Mouse (Mus musculus): ENCODE data around the gene H2al3.

Gene H2al3

DNA sequence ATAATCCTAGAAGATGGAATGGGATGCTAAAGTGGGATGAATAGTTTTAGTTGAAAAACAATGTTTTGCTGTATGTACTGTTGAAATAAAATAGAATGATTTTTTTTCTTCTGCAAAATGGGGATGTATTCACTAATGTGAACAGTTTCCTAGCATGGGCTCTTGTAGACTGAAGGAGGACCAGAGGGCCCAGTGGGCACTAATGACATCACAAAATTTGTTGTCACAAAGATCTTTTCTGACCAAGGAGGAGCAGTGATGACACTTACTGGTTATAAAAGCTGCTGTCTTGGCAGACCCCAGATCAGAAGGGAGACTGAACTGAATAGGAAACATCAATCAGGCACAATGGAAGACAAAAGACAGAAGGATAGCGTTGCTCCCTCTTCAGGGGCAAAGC lies at the start of gene H2al3:
Gene H2al3 (plus strand): TSS at position 301 of the 400 bp plus-strand sequence.
- no peak for DNase-seq

DNA sequence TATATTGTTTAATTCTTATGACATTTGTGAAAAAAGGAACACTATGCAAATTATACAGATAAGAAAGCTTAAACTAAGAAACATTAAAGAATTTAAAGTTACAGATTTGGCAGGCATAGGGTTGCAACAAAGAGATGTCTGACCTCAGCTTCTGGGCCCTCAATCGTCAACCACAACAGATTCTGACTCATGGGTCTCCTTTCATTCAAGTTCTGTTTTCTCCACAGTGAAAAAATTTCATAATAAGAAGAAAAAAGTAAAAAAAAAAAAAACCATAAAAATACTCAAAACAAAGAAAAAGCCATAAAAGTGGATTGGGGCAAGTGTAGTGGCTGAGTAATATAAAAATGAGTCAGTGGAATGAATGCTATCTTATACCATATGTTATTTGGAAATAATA lies 39.4 kb upstream of the H2al3 start:
- no peak for DNase-seq

DNA sequence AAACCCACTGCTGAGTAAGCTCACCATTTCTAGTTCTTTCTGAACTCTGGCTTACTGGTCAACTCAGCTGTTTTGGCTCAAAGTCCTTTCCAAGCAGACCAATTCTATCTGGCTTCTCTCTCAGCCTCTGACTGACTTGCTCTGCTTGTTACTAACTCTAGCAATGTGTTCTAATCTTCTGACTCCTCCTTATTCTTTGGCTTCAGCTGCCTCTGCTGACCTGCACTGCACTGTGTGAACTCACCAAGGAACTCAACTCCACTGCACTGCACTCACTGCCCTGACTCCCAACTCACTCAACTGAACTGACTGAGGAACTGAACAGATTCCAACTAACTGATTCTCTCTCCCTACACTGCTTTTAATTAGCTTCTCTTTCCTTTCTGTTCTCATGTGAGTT lies 37.0 kb upstream of the H2al3 start:
- DNase-seq: no peak

DNA sequence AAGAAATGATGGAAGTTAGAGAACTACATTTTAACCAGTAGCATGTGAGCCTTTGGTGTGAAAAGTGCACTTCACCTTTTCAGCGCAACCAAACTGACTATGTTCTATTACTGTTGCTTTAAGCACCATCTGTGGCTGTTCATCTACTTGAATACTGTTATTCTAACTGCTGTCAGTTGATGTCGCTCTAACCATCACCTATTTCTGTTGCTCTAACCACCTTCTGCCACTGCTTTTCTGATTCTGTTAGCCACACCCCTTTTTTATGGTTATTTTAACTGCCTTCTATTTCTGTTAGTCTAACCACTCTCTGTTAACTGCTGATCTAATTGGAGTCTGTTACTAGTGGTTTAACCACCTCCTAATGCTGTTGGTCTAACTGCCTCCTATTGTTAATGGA lies 14.7 kb upstream of the H2al3 start:
- DNase-seq: no peak

DNA sequence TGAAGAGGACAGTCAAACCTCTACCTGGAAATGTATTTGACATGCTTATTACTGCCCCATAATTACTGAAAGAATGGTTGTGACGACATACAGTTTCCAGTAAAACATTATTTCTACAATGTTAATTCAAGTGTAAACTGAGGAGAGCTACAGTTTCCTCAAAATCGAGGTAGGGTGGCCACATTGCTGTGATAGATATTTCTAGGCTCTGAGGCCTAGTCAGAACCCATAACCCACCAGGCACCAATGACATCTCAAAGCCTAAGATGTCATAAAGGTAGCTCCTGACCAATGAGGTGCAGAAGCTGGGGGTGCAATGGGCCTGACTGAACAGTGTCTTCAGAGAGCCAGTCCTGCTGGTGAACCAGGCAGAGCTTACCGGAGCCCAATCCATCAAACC lies 2.9 kb upstream of the H2al3 start, which contains the start of gene Hypm:
Gene Hypm (plus strand): TSS at position 301 of the 400 bp plus-strand sequence.
- DNase-seq: no peak

DNA sequence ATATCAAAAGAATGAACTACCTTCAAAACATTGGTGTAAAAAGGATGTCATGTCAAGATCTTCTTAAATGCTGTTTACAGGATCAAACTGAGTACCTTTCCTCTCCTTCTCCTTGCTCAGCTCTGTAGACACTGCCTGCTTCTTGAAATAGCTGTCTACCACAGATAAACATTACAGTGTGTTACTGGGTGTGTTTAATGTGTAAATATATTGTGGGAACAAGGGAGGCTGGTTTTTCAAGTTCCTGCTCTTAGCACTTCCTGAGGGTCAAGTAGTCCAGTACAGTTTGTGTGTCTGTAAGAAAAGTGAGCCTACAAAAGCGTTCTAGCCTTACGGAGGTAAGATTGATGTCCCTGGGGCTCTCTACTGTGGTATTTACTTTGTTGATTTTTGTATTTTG lies 12.4 kb downstream of the H2al3 start:
- no peak for DNase-seq

DNA sequence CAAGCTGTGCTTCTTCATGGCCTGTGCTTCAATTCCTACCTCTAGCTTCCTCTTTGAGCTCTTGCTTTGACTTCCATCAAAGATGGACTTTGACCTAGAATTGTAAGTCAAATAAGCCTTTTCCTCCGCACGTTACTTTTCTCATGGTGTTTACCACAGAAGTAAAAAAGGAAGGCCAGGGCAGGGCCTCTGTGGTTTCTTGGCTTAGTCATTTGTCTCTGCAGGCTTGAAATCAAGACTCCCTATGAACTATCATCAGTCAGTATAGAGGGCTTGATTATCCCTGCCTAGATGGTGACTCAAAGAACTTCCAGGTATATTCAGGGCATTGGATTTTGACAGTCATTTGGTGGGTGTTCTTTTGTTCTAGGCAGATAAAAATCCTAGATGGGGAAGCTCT lies 26.0 kb downstream of the H2al3 start:
- DNase-seq: no peak

DNA sequence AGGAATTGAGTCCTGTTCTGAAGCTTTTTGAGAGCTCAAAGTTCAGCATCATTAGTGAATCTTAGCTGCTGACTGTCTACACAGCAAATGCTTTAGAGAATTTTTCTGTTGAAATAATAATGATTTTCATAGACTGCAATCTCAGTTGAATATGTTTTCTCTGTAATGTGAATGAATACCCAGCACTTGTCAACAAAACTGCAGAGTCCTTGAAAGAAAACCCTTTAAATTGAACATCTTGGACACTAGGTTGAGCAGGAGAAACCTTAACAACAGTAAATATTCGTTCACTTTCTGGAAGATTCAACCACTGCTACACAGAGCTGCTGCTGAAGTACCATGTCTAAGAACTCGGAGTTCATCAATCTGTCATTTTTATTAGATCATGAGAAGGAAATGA lies 35.8 kb downstream of the H2al3 start, which contains the start of gene Sytl5:
Gene Sytl5 (plus strand): TSS at position 301 of the 400 bp plus-strand sequence.
- no peak for DNase-seq
